Mouse (Mus musculus) limb, embryonic 15.5 days (tissue): ENCODE results near the gene H2al1j. TPM values are rescaled to one million over a fixed set of nuclear protein-coding genes. Genes with fewer than 3 reads are reported as not detected.
"Not testable (repeated sequence)": the region's sequence is repeated elsewhere in the genome, so short reads cannot be mapped to it uniquely, and the experiment has no call there.

Experiments used
- ATAC-seq: fragments of 200-750 bp; cut with Nextera tagmentation; 2 replicates; pipeline ENCODE4 v1.8.0; 2017; ENCODE audit warnings: low read depth, moderate TSS enrichment; ENCODE audit not compliant: insufficient number of reproducible peaks, low FRiP score, low TSS enrichment
- H3K27ac ChIP-seq: fragments of 300-500 bp; sonication (generic); 2 replicates; pipeline ENCODE4 v1.5.1; 2015; ENCODE audit warnings: moderate library complexity, mild to moderate bottlenecking, inconsistent platforms
- H3K27me3 ChIP-seq: fragments of 300-500 bp; sonication (generic); 2 replicates; pipeline ENCODE4 v1.6.1; 2015; ENCODE audit warnings: inconsistent platforms
- H3K36me3 ChIP-seq: fragments of 300-500 bp; sonication (generic); 2 replicates; pipeline ENCODE4 v1.6.1; 2015; ENCODE audit warnings: inconsistent platforms
- H3K4me1 ChIP-seq: fragments of 300-500 bp; sonication (generic); 2 replicates; pipeline ENCODE4 v1.6.1; 2015; ENCODE audit warnings: inconsistent platforms
- H3K4me2 ChIP-seq: fragments of 300-500 bp; sonication (generic); 2 replicates; pipeline ENCODE4 v1.6.1; 2015; ENCODE audit warnings: mild to moderate bottlenecking, inconsistent platforms
- H3K4me3 ChIP-seq: fragments of 300-500 bp; sonication (generic); 2 replicates; pipeline ENCODE4 v1.5.1; 2015; ENCODE audit warnings: mild to moderate bottlenecking, inconsistent platforms
- H3K9ac ChIP-seq: fragments of 300-500 bp; sonication (generic); 2 replicates; pipeline ENCODE4 v1.6.1; 2015; ENCODE audit warnings: inconsistent platforms
- H3K9me3 ChIP-seq: fragments of 300-500 bp; sonication (generic); 2 replicates; pipeline ENCODE4 v1.6.1; 2016; ENCODE audit warnings: inconsistent platforms
- WGBS: fragments of 180-500 bp; shearing (Covaris S2); methylation state at CpG from one replicate; pipeline ENCODE4 v1.1.7; 2015; 5-methylcytosine and 5-hydroxymethylcytosine counted together
- polyA plus RNA-seq: library from polyadenylated mRNA; unstranded; fragments of >200 nt; fragmentation: Nextera tagmentation; extraction: Ambion mirVana; gene quantifications from 2 replicates; pipeline ENCODE4 v1.2.1, GENCODE M21; 2015

Gene H2al1j
- not detected in 2 replicates for polyA plus RNA-seq

DNA sequence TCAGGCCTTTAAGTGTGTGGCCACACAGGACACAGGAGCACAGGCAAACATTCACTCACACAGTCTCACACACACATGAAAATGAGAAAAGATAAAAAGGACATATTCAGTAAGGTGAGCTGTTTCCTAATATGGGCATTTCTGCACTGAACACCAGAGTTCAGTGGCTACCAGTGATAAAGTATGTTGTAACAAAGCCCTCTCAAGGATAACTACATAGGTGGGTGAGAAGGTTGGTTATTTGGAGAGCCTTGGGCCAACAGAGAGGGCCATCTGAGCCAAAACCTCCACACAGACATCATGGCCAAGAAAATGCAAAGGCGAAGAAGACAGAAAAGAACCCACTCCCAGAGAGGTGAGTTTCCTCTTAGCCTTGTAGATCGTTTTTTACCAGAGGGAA is at the start of gene H2al1j:
TSS of gene H2al1j (plus strand) at position 301 of the 400 bp plus-strand sequence.
- not testable (repeated sequence) for H3K36me3 ChIP-seq, H3K4me1 ChIP-seq, ATAC-seq, H3K27me3 ChIP-seq, H3K27ac ChIP-seq, H3K4me2 ChIP-seq, H3K9ac ChIP-seq, H3K4me3 ChIP-seq, H3K9me3 ChIP-seq
- 86% methylated on average over 2 of the region's 2 CpGs for WGBS

DNA sequence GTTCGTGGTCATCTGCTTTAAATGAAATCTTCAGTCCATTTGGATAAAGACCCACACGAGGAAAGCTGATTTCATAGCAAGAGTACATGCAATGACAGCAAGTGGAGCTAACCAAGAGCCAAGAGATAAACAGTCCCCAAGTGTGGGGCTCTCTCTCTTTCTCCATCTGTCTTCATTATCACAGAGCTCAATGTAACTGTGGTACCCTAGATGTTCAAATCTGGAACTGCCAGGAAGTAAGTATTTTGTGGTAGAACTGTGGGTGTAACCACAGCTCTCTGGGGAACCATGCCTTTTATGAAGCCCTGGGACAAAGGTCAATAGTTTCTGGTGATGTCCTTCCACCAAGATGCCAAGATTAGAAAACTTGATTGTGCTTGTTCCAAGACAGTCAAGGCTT is 46.9 kb upstream of the H2al1j start:
- ATAC-seq, result no peak
- Histone ChIP-seq H3K36me3 (no peaks in the 10 kb centered on the region), H3K9ac (no peak overlapping the region), H3K27ac (no peak overlapping the region), H3K4me3 (no peak overlapping the region), H3K27me3 (0 out of 2 replicates have a peak, but pooled peaks cover 10% of the 10 kb centered on the region), H3K9me3 (no peaks in the 10 kb centered on the region), H3K4me2 (no peak overlapping the region), H3K4me1 (no peaks in the 10 kb centered on the region)
- 54% methylated on average over 2 of the region's 2 CpGs for WGBS

DNA sequence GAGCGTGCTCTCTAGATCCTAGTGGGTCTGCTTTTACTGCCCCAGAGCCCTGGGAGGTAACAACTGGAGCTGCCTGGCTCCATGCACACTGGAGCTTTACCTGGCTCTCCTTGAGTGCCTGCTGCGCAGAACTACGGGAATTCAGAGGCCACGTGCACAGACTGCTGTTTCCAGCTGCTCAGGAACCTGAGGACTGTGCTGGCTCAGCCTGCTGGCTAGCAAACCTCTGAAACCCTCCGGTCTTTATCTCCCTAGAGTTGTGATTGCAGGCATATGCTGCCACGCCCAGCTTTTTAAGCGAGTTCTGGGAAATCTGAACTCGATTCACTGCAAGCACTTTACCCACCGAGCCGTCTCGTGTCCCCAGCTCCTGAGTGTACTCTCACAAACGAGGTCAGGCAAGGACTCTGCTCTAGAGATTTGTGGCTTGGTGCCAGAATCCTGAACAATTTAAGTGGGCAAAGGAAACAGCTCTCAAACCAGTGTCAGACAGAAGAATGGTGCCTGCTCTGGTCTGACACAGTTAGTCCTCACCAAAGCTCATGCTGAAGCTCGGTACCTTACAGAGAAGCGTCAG is 39.2 kb upstream of the H2al1j start:
- no peak for ATAC-seq
- no peak overlapping the region for H3K4me2 ChIP-seq
- 59% methylated on average over 14 of the region's 14 CpGs for WGBS
- H3K27me3 ChIP-seq, result peaks cover 15% of the 10 kb centered on the region
- no peaks in the 10 kb centered on the region for H3K9me3 ChIP-seq
- no peak overlapping the region for H3K27ac ChIP-seq
- no peaks in the 10 kb centered on the region for H3K36me3 ChIP-seq
- H3K9ac ChIP-seq, result no peak overlapping the region
- no peak overlapping the region for H3K4me3 ChIP-seq
- H3K4me1 ChIP-seq, result no peaks in the 10 kb centered on the region

DNA sequence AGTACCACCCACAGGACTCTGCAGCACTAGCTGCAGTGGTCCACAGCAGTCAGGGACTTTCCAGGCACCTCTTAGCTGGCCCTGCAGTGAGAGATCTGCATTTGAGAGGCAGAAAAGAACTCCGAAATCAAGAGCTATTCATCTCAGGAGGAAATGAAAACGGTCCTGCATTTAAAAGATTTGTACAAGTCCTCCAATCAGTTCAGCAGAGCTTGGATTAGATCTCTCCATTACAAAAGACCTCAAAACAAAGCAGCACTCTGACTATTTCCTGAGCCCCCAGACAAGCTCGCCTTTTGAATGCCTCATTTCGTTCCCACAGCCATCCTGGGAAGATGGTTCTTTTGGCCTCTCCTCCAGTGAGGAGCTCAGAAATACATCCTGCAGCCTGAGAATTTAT is 38.4 kb upstream of the H2al1j start:
- H3K36me3 ChIP-seq, result no peaks in the 10 kb centered on the region
- H3K4me3 ChIP-seq, result no peak overlapping the region
- no peak overlapping the region for H3K9ac ChIP-seq
- no peak overlapping the region for H3K27ac ChIP-seq
- peaks cover 15% of the 10 kb centered on the region for H3K27me3 ChIP-seq
- H3K4me1 ChIP-seq, result no peaks in the 10 kb centered on the region
- H3K9me3 ChIP-seq, result no peaks in the 10 kb centered on the region
- WGBS, result 79% methylated on average over 4 of the region's 4 CpGs
- H3K4me2 ChIP-seq, result no peak overlapping the region
- ATAC-seq, result no peak

DNA sequence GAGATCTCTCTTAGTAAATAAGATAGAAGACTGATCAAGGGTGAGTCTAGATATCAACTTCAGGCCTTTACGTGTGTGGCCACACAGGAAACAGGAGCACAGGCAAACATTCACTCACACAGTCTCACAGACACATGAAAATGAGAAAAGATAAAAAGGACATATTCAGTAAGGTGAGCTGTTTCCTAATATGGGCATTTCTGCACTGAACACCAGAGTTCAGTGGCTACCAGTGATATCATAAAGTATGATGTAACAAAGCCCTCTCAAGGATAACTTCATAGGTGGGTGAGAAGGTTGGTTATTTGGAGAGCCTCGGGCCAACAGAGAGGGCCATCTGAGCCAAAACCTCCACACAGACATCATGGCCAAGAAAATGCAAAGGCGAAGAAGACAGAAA is 28.7 kb upstream of the H2al1j start, which contains the start of gene H2al1a:
TSS of gene H2al1a (plus strand) at position 301 of the 400 bp plus-strand sequence.
- not testable (repeated sequence) for H3K27ac ChIP-seq, H3K4me1 ChIP-seq, H3K27me3 ChIP-seq, H3K4me2 ChIP-seq, H3K9ac ChIP-seq, H3K9me3 ChIP-seq, H3K4me3 ChIP-seq, H3K36me3 ChIP-seq, ATAC-seq
- WGBS, result no CpG with 5 or more reads among the region's 3 CpGs

DNA sequence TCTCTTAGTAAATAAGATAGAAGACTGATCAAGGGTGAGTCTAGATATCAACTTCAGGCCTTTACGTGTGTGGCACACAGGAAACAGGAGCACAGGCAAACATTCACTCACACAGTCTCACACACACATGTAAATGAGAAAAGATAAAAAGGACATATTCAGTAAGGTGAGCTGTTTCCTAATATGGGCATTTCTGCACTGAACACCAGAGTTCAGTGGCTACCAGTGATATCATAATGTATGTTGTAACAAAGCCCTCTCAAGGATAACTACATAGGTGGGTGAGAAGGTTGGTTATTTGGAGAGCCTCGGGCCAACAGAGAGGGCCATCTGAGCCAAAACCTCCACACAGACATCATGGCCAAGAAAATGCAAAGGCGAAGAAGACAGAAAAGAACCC is 25.5 kb upstream of the H2al1j start, which contains the start of gene H2al1b:
TSS of gene H2al1b (plus strand) at position 301 of the 400 bp plus-strand sequence.
- not testable (repeated sequence) for H3K9ac ChIP-seq, H3K4me1 ChIP-seq, H3K9me3 ChIP-seq, ATAC-seq, H3K4me3 ChIP-seq, H3K4me2 ChIP-seq, H3K36me3 ChIP-seq, H3K27ac ChIP-seq, H3K27me3 ChIP-seq
- 100% methylated on average over 1 of the region's 3 CpGs for WGBS

DNA sequence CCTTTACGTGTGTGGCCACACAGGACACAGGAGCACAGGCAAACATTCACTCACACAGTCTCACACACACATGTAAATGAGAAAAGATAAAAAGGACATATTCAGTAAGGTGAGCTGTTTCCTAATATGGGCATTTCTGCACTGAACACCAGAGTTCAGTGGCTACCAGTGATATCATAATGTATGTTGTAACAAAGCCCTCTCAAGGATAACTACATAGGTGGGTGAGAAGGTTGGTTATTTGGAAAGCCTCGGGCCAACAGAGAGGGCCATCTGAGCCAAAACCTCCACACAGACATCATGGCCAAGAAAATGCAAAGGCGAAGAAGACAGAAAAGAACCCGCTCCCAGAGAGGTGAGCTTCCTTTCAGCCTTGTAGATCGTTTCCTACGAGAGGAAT is 22.3 kb upstream of the H2al1j start, which contains the start of gene H2al1c:
TSS of gene H2al1c (plus strand) at position 301 of the 400 bp plus-strand sequence.
- H3K9me3 ChIP-seq, H3K9ac ChIP-seq, H3K36me3 ChIP-seq, H3K27me3 ChIP-seq, H3K4me1 ChIP-seq, H3K4me2 ChIP-seq, H3K4me3 ChIP-seq, H3K27ac ChIP-seq, ATAC-seq: not testable (repeated sequence)
- 67% methylated on average over 1 of the region's 6 CpGs for WGBS

DNA sequence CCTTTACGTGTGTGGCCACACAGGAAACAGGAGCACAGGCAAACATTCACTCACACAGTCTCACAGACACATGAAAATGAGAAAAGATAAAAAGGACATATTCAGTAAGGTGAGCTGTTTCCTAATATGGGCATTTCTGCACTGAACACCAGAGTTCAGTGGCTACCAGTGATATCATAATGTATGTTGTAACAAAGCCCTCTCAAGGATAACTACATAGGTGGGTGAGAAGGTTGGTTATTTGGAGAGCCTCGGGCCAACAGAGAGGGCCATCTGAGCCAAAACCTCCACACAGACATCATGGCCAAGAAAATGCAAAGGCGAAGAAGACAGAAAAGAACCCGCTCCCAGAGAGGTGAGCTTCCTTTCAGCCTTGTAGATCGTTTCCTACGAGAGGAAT is 19.1 kb upstream of the H2al1j start, which contains the start of gene H2al1d:
TSS of gene H2al1d (plus strand) at position 301 of the 400 bp plus-strand sequence.
- H3K27me3 ChIP-seq, H3K27ac ChIP-seq, H3K36me3 ChIP-seq, ATAC-seq, H3K4me3 ChIP-seq, H3K9ac ChIP-seq, H3K4me1 ChIP-seq, H3K4me2 ChIP-seq, H3K9me3 ChIP-seq: not testable (repeated sequence)
- no CpG with 5 or more reads among the region's 6 CpGs for WGBS

DNA sequence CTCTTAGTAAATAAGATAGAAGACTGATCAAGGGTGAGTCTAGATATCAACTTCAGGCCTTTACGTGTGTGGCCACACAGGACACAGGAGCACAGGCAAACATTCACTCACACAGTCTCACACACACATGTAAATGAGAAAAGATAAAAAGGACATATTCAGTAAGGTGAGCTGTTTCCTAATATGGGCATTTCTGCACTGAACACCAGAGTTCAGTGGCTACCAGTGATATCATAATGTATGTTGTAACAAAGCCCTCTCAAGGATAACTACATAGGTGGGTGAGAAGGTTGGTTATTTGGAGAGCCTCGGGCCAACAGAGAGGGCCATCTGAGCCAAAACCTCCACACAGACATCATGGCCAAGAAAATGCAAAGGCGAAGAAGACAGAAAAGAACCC is 16.0 kb upstream of the H2al1j start, which contains the start of gene H2al1e:
TSS of gene H2al1e (plus strand) at position 301 of the 400 bp plus-strand sequence.
- not testable (repeated sequence) for ATAC-seq, H3K9me3 ChIP-seq
- WGBS, result no CpG with 5 or more reads among the region's 3 CpGs

DNA sequence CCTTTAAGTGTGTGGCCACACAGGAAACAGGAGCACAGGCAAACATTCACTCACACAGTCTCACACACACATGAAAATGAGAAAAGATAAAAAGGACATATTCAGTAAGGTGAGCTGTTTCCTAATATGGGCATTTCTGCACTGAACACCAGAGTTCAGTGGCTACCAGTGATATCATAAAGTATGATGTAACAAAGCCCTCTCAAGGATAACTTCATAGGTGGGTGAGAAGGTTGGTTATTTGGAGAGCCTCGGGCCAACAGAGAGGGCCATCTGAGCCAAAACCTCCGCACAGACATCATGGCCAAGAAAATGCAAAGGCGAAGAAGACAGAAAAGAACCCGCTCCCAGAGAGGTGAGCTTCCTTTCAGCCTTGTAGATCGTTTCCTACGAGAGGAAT is 12.8 kb upstream of the H2al1j start, which contains the start of gene H2al1f:
TSS of gene H2al1f (plus strand) at position 301 of the 400 bp plus-strand sequence.
- WGBS, result no CpG with 5 or more reads among the region's 6 CpGs
- H3K4me1 ChIP-seq, result not testable (repeated sequence)

More for the DNA sequence above, 16.0 kb upstream of the H2al1j start, which contains the start of gene H2al1e:
- not testable (repeated sequence) for H3K4me1 ChIP-seq, H3K36me3 ChIP-seq, H3K9ac ChIP-seq, H3K27me3 ChIP-seq, H3K4me2 ChIP-seq, H3K4me3 ChIP-seq, H3K27ac ChIP-seq

DNA sequence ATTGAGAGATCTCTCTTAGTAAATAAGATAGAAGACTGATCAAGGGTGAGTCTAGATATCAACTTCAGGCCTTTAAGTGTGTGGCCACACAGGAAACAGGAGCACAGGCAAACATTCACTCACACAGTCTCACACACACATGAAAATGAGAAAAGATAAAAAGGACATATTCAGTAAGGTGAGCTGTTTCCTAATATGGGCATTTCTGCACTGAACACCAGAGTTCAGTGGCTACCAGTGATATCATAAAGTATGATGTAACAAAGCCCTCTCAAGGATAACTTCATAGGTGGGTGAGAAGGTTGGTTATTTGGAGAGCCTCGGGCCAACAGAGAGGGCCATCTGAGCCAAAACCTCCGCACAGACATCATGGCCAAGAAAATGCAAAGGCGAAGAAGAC is 9.7 kb upstream of the H2al1j start, which contains the start of gene H2al1g:
TSS of gene H2al1g (plus strand) at position 301 of the 400 bp plus-strand sequence.
- H3K9me3 ChIP-seq, H3K4me3 ChIP-seq, H3K9ac ChIP-seq, H3K4me2 ChIP-seq, ATAC-seq, H3K36me3 ChIP-seq, H3K4me1 ChIP-seq, H3K27ac ChIP-seq, H3K27me3 ChIP-seq: not testable (repeated sequence)
- no CpG with 5 or more reads among the region's 3 CpGs for WGBS

More for the DNA sequence above, 12.8 kb upstream of the H2al1j start, which contains the start of gene H2al1f:
- H3K36me3 ChIP-seq, ATAC-seq, H3K4me2 ChIP-seq, H3K4me3 ChIP-seq, H3K27ac ChIP-seq, H3K9me3 ChIP-seq, H3K9ac ChIP-seq, H3K27me3 ChIP-seq: not testable (repeated sequence)

DNA sequence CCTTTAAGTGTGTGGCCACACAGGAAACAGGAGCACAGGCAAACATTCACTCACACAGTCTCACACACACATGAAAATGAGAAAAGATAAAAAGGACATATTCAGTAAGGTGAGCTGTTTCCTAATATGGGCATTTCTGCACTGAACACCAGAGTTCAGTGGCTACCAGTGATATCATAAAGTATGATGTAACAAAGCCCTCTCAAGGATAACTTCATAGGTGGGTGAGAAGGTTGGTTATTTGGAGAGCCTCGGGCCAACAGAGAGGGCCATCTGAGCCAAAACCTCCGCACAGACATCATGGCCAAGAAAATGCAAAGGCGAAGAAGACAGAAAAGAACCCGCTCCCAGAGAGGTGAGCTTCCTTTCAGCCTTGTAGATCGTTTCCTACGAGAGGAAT is 6.4 kb upstream of the H2al1j start, which contains the start of gene H2al1h:
TSS of gene H2al1h (plus strand) at position 301 of the 400 bp plus-strand sequence.
- H3K27ac ChIP-seq, H3K4me2 ChIP-seq, H3K36me3 ChIP-seq, H3K27me3 ChIP-seq, H3K9me3 ChIP-seq, H3K9ac ChIP-seq, ATAC-seq, H3K4me3 ChIP-seq, H3K4me1 ChIP-seq: not testable (repeated sequence)
- no CpG with 5 or more reads among the region's 6 CpGs for WGBS
